Mouse (Mus musculus) heart, adult 2 months (tissue): ENCODE data around the gene Dzip1l. TPM values are rescaled to one million over a fixed set of nuclear protein-coding genes. Genes with fewer than 3 reads are reported as not detected.

Experiments
- DNase-seq, 2 experiments: peaks; one replicate each; pipeline ENCODE4 v3.0.0; 2021
- H3K27ac ChIP-seq: fragments of 200-600 bp; 2 replicates; pipeline ENCODE4 v1.8.1; 2022
- H3K27me3 ChIP-seq: fragments of 200-500 bp; 2 replicates; pipeline ENCODE4 v1.6.1; 2012; ENCODE audit warnings: mild to moderate bottlenecking, low read length, inconsistent platforms, mixed read lengths; ENCODE audit not compliant: control insufficient read depth, insufficient read depth
- H3K36me3 ChIP-seq: fragments of 200-500 bp; 2 replicates; pipeline ENCODE4 v1.6.1; 2012; ENCODE audit warnings: low read length, inconsistent platforms; ENCODE audit not compliant: control insufficient read depth, insufficient read depth
- H3K4me1 ChIP-seq: fragments of 200-500 bp; 2 replicates; pipeline ENCODE4 v1.6.1; 2011; ENCODE audit warnings: low read length; ENCODE audit not compliant: control insufficient read depth, insufficient read depth
- H3K4me3 ChIP-seq: fragments of 200-600 bp; 2 replicates; pipeline ENCODE4 v1.8.1; 2022
- H3K79me2 ChIP-seq: fragments of 200-500 bp; replicated peaks from 2 replicates; pipeline ENCODE4 v1.6.1; 2012; ENCODE audit warnings: mild to moderate bottlenecking, inconsistent platforms, low read length, moderate library complexity, mixed read lengths; ENCODE audit not compliant: control insufficient read depth, insufficient read depth
- H3K9ac ChIP-seq: fragments of 200-500 bp; 2 replicates; pipeline ENCODE4 v1.6.1; 2012; ENCODE audit warnings: low read depth, mild to moderate bottlenecking, control low read depth, inconsistent platforms, low read length, mixed read lengths
- CTCF ChIP-seq: fragments of 200-600 bp; IDR thresholded peaks from 2 replicates; pipeline ENCODE4 v1.8.1; 2022; ENCODE audit warnings: antibody characterized with exemption, mild to moderate bottlenecking, moderate library complexity
- EP300 ChIP-seq: fragments of 200-500 bp; IDR thresholded peaks from 2 replicates; pipeline ENCODE4 v1.6.1; 2011; ENCODE audit warnings: low read depth, low read length, control low read depth; ENCODE audit not compliant: insufficient read depth
- POLR2A ChIP-seq: fragments of 200-500 bp; IDR thresholded peaks from 2 replicates; pipeline ENCODE4 v1.6.1; 2011; ENCODE audit warnings: mild to moderate bottlenecking, low read depth, low read length, control low read depth; ENCODE audit not compliant: insufficient read depth
- WGBS: fragments of 180-500 bp; shearing (Covaris S2); methylation state at CpG from one replicate; pipeline ENCODE4 v1.1.7; 2018; 5-methylcytosine and 5-hydroxymethylcytosine counted together
- intact Hi-C: fragments of 180-260 bp; cut with DNase I; formaldehyde crosslinking; loops from one replicate; pipeline ENCODE4 v1.15.1; 2025
- polyA plus RNA-seq: library from polyadenylated mRNA; depleted of rRNA; stranded (reverse); fragments of >200 nt; gene quantifications from 2 replicates; pipeline ENCODE4 v1.2.3, GENCODE M21; 2012
- total RNA-seq, 2 experiments: library from RNA; stranded (reverse); gene quantifications; 2 replicates each; pipeline ENCODE4 v1.2.3; 2021

Dzip1l gene
- total and polyA plus RNA-seq, 3 experiments: 3.2 to 4.6 (median 4.2) TPM

- whole genome bisulfite sequencing: 94% methylated on average over 13 of the region's 13 CpGs
- intact Hi-C loops: no loop called here
- TF ChIP-seq EP300 (no peak), POLR2A (no peak), CTCF (no peak)
- no peaks in the 10 kb centered on the region for H3K4me1 ChIP-seq
- no peaks in the 10 kb centered on the region for H3K79me2 ChIP-seq
- H3K27me3 ChIP-seq: no peaks in the 10 kb centered on the region
- H3K36me3 ChIP-seq: no peaks in the 10 kb centered on the region
- no peak overlapping the region for H3K9ac ChIP-seq
- H3K4me3 ChIP-seq: no peak overlapping the region
- no peak overlapping the region for H3K27ac ChIP-seq
- no peak for DNase-seq
Measured at GRCm38 (mm10) chr9:99637736-99638135, 8.4 kb downstream of the Dzip1l start.

- Histone ChIP-seq H3K79me2 (no peaks in the 10 kb centered on the region), H3K4me3 (no peak overlapping the region), H3K9ac (no peak overlapping the region), H3K27me3 (no peaks in the 10 kb centered on the region), H3K36me3 (no peaks in the 10 kb centered on the region), H3K27ac (no peak overlapping the region), H3K4me1 (no peaks in the 10 kb centered on the region)
- TF ChIP-seq CTCF (no peak), POLR2A (no peak), EP300 (no peak)
- no peak for DNase-seq
- intact Hi-C loops: no loop called here
- WGBS: 80% methylated on average over 5 of the region's 5 CpGs
Measured at GRCm38 (mm10) chr9:99639957-99640356, 10.7 kb downstream of the Dzip1l start.

DNA sequence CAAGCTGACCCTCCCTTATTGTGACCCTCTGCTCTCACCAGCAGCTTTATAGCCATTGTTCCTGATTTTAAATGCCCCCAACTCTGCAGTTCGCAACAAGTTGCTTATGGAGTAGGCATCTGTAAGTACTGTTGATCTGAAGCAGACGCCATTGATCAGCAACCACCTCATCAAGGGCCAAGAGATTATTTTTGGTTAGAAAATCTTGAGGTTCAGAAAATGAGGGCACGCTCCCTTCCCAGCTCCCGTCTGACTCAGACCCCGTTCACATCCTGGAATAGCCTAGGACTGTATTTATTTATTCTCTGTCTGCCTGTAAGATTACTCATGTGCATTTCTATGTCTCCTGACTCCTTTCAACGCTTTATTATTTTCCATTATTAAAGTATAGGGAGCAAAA is 16.1 kb downstream of the Dzip1l start:
- intact Hi-C loops: no loop called here
- Histone ChIP-seq H3K27ac (no peak overlapping the region), H3K4me1 (no peaks in the 10 kb centered on the region), H3K36me3 (no peaks in the 10 kb centered on the region), H3K4me3 (no peak overlapping the region), H3K79me2 (no peaks in the 10 kb centered on the region), H3K27me3 (no peaks in the 10 kb centered on the region), H3K9ac (no peak overlapping the region)
- DNase-seq: no peak
- TF ChIP-seq EP300: no peak
- no peak for TF ChIP-seq CTCF
- TF ChIP-seq POLR2A: no peak
- WGBS: 86% methylated on average over 6 of the region's 6 CpGs

GRCm38 (mm10) chr9:99646102-99646501 is 16.8 kb downstream of the Dzip1l start:
- H3K27me3 ChIP-seq: no peaks in the 10 kb centered on the region
- H3K36me3 ChIP-seq: no peaks in the 10 kb centered on the region
- no peak for DNase-seq
- TF ChIP-seq CTCF (no peak), EP300 (no peak), POLR2A (no peak)
- H3K79me2 ChIP-seq: no peaks in the 10 kb centered on the region
- no peak overlapping the region for H3K9ac ChIP-seq
- no peak overlapping the region for H3K27ac ChIP-seq
- whole genome bisulfite sequencing: 89% methylated on average over 6 of the region's 6 CpGs
- H3K4me1 ChIP-seq: no peaks in the 10 kb centered on the region
- intact Hi-C loops: no loop called here
- H3K4me3 ChIP-seq: no peak overlapping the region

GRCm38 (mm10) chr9:99660756-99661155 is 31.5 kb downstream of the Dzip1l start:
- intact Hi-C loops: loop anchor here (10.0 kb wide), 1 partner anchor 206 kb away; the partner anchor contains the start of gene Nme9
- no peaks in the 10 kb centered on the region for H3K36me3 ChIP-seq
- no peak for TF ChIP-seq EP300
- H3K4me3 ChIP-seq: no peak overlapping the region
- no peak overlapping the region for H3K9ac ChIP-seq
- no peak for DNase-seq
- no peaks in the 10 kb centered on the region for H3K4me1 ChIP-seq
- H3K79me2 ChIP-seq: no peaks in the 10 kb centered on the region
- H3K27ac ChIP-seq: no peak overlapping the region
- no peaks in the 10 kb centered on the region for H3K27me3 ChIP-seq
- WGBS: 73% methylated on average over 10 of the region's 10 CpGs

GRCm38 (mm10) chr9:99661606-99662166 is 32.4 kb downstream of the Dzip1l start:
- H3K27ac ChIP-seq: no peak overlapping the region
- no peak for DNase-seq

More at GRCm38 (mm10) chr9:99661606-99662166, 32.4 kb downstream of the Dzip1l start:
- WGBS: 66% methylated on average over 16 of the region's 16 CpGs
- no peak for TF ChIP-seq EP300
- TF ChIP-seq CTCF: no peak
- TF ChIP-seq POLR2A: no peak
- no peaks in the 10 kb centered on the region for H3K27me3 ChIP-seq
- H3K36me3 ChIP-seq: no peaks in the 10 kb centered on the region
- no peaks in the 10 kb centered on the region for H3K4me1 ChIP-seq
- intact Hi-C loops: loop anchor here (1.0 to 10.0 kb wide), 2 partner anchors 74 to 207 kb away; partner anchors contain the start of gene Nme9
- no peaks in the 10 kb centered on the region for H3K79me2 ChIP-seq
- H3K9ac ChIP-seq: no peak overlapping the region
- H3K4me3 ChIP-seq: no peak overlapping the region
